Mouse (Mus musculus): ENCODE data around the gene Lamtor3.

DNA sequence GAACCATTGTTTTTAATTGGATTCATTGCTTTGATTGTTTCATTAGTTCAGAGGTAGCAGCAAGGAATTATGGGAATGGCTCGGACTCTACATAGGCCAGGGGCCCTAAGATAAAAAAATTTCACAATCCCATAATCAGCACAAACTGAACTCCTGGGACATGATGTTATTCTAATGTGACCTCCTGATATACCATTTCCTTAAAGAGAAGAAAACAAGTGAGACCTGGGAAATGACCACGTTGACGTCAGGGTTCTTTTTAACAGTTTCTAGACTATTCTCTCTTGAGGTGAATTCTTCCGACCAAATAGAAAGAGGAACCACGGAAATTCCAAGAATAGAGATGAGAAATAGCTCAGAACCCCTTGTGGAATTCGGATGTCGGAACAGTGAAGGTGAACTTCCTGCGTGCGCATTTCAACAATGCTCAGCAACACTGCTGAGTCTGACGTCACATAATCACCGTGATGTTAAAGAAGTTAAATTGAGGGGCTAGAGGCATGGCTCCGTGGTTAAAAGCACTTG lies 23.9 kb downstream of the Lamtor3 start:
- TF ChIP-seq GATA1 (IDR thresholded peaks at IDR 0.05; ENCODE audit: borderline replicate concordance, low read length) (no peak), FLI1 (IDR thresholded peaks at IDR 0.05; ENCODE audit: low read length) (no peak)
